Mouse (Mus musculus) E14TG2a.4 (cell line): ENCODE data around the gene Fbxl5.

Experiments used
- CTCF ChIP-seq: conservative IDR thresholded peaks from 2 replicates; pipeline ENCODE4 v1.5.1; 2014; ENCODE audit warnings: low read length
- NANOG ChIP-seq: IDR thresholded peaks from 2 replicates; pipeline ENCODE4 v1.6.1; 2014; ENCODE audit warnings: borderline replicate concordance, low read length, mixed read lengths
- POU5F1 ChIP-seq: IDR thresholded peaks from 2 replicates; pipeline ENCODE4 v1.6.1; 2014; ENCODE audit warnings: low read length, borderline replicate concordance

DNA sequence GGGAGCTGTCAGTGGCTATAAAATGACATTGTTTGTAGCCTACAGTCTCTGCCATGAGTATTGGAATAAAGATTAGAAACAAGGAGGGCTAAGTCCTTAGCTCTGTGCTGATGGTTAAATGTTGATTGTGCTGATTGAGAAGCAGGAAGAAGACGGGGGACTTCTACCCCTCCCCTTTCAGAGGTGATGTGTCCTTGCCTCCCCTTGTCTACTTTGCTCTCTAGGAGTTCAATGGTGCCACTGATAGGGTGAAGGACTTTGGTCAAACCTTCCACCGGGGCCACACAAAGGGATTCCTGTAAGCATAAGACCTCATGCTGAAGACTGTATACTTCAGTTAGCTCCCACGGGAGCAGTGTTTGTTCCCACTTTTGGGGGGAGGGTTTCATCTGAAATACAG is 1.4 kb upstream of the Fbxl5 start:
- TF ChIP-seq CTCF, result no peak
- no peak for TF ChIP-seq NANOG
- no peak for TF ChIP-seq POU5F1
